Mouse (Mus musculus) hindbrain, embryonic 10.5 days (tissue): ENCODE data around the gene Tmem88. TPM values are rescaled to one million over a fixed set of nuclear protein-coding genes. Genes with fewer than 3 reads are reported as not detected.

Source experiments
- DNase-seq: peaks from one replicate; pipeline ENCODE4 v3.0.0-alpha.2; 2017; ENCODE audit warnings: low spot score
- H3K27ac ChIP-seq: fragments of 300-500 bp; sonication (generic); 2 replicates; pipeline ENCODE4 v1.5.1; 2016; ENCODE audit warnings: mild to moderate bottlenecking, moderate library complexity
- H3K27me3 ChIP-seq: fragments of 300-500 bp; sonication (generic); 2 replicates; pipeline ENCODE4 v1.6.1; 2016; ENCODE audit warnings: mild to moderate bottlenecking; ENCODE audit not compliant: poor library complexity, insufficient read depth, severe bottlenecking
- H3K36me3 ChIP-seq: fragments of 300-500 bp; sonication (generic); 2 replicates; pipeline ENCODE4 v1.6.1; 2016; ENCODE audit warnings: mild to moderate bottlenecking, moderate library complexity
- H3K4me1 ChIP-seq: fragments of 300-500 bp; sonication (generic); replicated peaks from 2 replicates; pipeline ENCODE4 v1.6.1; 2016; ENCODE audit warnings: mild to moderate bottlenecking
- H3K4me3 ChIP-seq: fragments of 300-500 bp; sonication (generic); 2 replicates; pipeline ENCODE4 v1.5.1; 2016; ENCODE audit warnings: mild to moderate bottlenecking, moderate library complexity
- H3K9me3 ChIP-seq: fragments of 300-500 bp; sonication (generic); 2 replicates; pipeline ENCODE4 v1.6.1; 2016; ENCODE audit warnings: mild to moderate bottlenecking, moderate library complexity
- WGBS: fragments of 180-500 bp; shearing (Covaris S2); methylation state at CpG from one replicate; pipeline ENCODE4 v1.1.7; 2016; 5-methylcytosine and 5-hydroxymethylcytosine counted together
- polyA plus RNA-seq: library from polyadenylated mRNA; unstranded; fragments of >200 nt; fragmentation: Nextera tagmentation; extraction: Ambion mirVana; gene quantifications from 2 replicates; pipeline ENCODE4 v1.2.1, GENCODE M21; 2016

The Tmem88 gene
- polyA plus RNA-seq, 1 experiment from 2014 or later, result 22.1 TPM

GRCm38 (mm10) chr11:69421131-69421977 is 23.3 kb upstream of the Tmem88 start:
- H3K36me3 ChIP-seq, result no peaks in the 10 kb centered on the region
- peak overlapping the region; percentile 68 for H3K27ac ChIP-seq
- H3K4me1 ChIP-seq, result peaks cover 56% of the 10 kb centered on the region
- DNase-seq, result no peak
- H3K27me3 ChIP-seq, result peaks cover 42% of the 10 kb centered on the region
- H3K9me3 ChIP-seq, result no peaks in the 10 kb centered on the region
- H3K4me3 ChIP-seq, result peak overlapping the region; percentile 82
- 11% methylated on average over 25 of the region's 25 CpGs for WGBS

GRCm38 (mm10) chr11:69420554-69421000 is 22.5 kb upstream of the Tmem88 start:
- Histone ChIP-seq H3K27ac (peak overlapping the region; percentile 99; the same call in 1 of the 2 replicates), H3K9me3 (no peaks in the 10 kb centered on the region), H3K4me3 (peak overlapping the region; percentile 82), H3K4me1 (peaks cover 63% of the 10 kb centered on the region), H3K36me3 (no peaks in the 10 kb centered on the region), H3K27me3 (peaks cover 42% of the 10 kb centered on the region)
- no peak for DNase-seq
- WGBS, result 5% methylated on average over 10 of the region's 10 CpGs

- H3K27me3 ChIP-seq, result peaks cover 42% of the 10 kb centered on the region
- H3K36me3 ChIP-seq, result no peaks in the 10 kb centered on the region
- peak; percentile 61 for DNase-seq
- H3K27ac ChIP-seq, result peak overlapping the region; percentile 99
- peak overlapping the region; percentile 82 for H3K4me3 ChIP-seq
- H3K4me1 ChIP-seq, result peaks cover 69% of the 10 kb centered on the region
- no peaks in the 10 kb centered on the region for H3K9me3 ChIP-seq
- WGBS, result under 1% methylated on average over 30 of the region's 31 CpGs
Observed at GRCm38 (mm10) chr11:69419813-69420553, 21.9 kb upstream of the Tmem88 start.

GRCm38 (mm10) chr11:69419443-69419812 is 21.4 kb upstream of the Tmem88 start:
- peak; percentile 64 for DNase-seq
- Histone ChIP-seq H3K4me3 (peak overlapping the region; percentile 82), H3K9me3 (no peaks in the 10 kb centered on the region), H3K36me3 (no peaks in the 10 kb centered on the region), H3K27ac (peak overlapping the region; percentile 99), H3K4me1 (peaks cover 74% of the 10 kb centered on the region), H3K27me3 (peaks cover 42% of the 10 kb centered on the region)
- 0% methylated on average over 19 of the region's 19 CpGs for WGBS

- H3K36me3 ChIP-seq, result 0 out of 2 replicates have a peak, but pooled peaks cover 3% of the 10 kb centered on the region
- peak overlapping the region; percentile 99 for H3K27ac ChIP-seq
- DNase-seq, result peak; percentile 98
- peaks cover 81% of the 10 kb centered on the region for H3K4me1 ChIP-seq
- WGBS, result under 1% methylated on average over 45 of the region's 45 CpGs
- peak overlapping the region; percentile 82 for H3K4me3 ChIP-seq
- peaks cover 36% of the 10 kb centered on the region for H3K27me3 ChIP-seq
- H3K9me3 ChIP-seq, result no peaks in the 10 kb centered on the region
Observed at GRCm38 (mm10) chr11:69418481-69419442, 20.7 kb upstream of the Tmem88 start.

- Histone ChIP-seq H3K4me3 (peak overlapping the region; percentile 82), H3K27me3 (peaks cover 26% of the 10 kb centered on the region), H3K4me1 (peaks cover 91% of the 10 kb centered on the region), H3K9me3 (no peaks in the 10 kb centered on the region), H3K27ac (peak overlapping the region; percentile 99), H3K36me3 (peaks cover 13% of the 10 kb centered on the region)
- peak; percentile 96 for DNase-seq
- WGBS, result under 1% methylated on average over 39 of the region's 39 CpGs
Observed at GRCm38 (mm10) chr11:69417449-69418384, 19.7 kb upstream of the Tmem88 start.

- H3K4me3 ChIP-seq, result peak overlapping the region; percentile 82
- H3K27ac ChIP-seq, result peak overlapping the region; percentile 99
- WGBS, result 2% methylated on average over 8 of the region's 8 CpGs
- peaks cover 20% of the 10 kb centered on the region for H3K36me3 ChIP-seq
- DNase-seq, result no peak
- H3K27me3 ChIP-seq, result peaks cover 19% of the 10 kb centered on the region
- no peaks in the 10 kb centered on the region for H3K9me3 ChIP-seq
- H3K4me1 ChIP-seq, result peaks cover 99% of the 10 kb centered on the region
Observed at GRCm38 (mm10) chr11:69416921-69417448, 19.0 kb upstream of the Tmem88 start.

GRCm38 (mm10) chr11:69416509-69416908 is 18.5 kb upstream of the Tmem88 start:
- Histone ChIP-seq H3K27me3 (peaks cover 14% of the 10 kb centered on the region), H3K27ac (peak overlapping the region; percentile 99), H3K36me3 (peaks cover 25% of the 10 kb centered on the region), H3K4me1 (peaks cover 99% of the 10 kb centered on the region), H3K4me3 (peak overlapping the region; percentile 82), H3K9me3 (no peaks in the 10 kb centered on the region)
- no peak for DNase-seq
- 1% methylated on average over 4 of the region's 4 CpGs for WGBS

GRCm38 (mm10) chr11:69415668-69416451 is 17.8 kb upstream of the Tmem88 start:
- Histone ChIP-seq H3K27me3 (peaks cover 8% of the 10 kb centered on the region), H3K27ac (peak overlapping the region; percentile 99), H3K4me3 (peak overlapping the region; percentile 82), H3K9me3 (no peaks in the 10 kb centered on the region), H3K4me1 (peaks cover 94% of the 10 kb centered on the region), H3K36me3 (peaks cover 26% of the 10 kb centered on the region)
- peak; percentile 87 for DNase-seq
- 1% methylated on average over 23 of the region's 25 CpGs for WGBS

- Histone ChIP-seq H3K4me1 (peaks cover 94% of the 10 kb centered on the region), H3K27me3 (peaks cover 2% of the 10 kb centered on the region; the same call in 1 of the 2 replicates), H3K9me3 (no peaks in the 10 kb centered on the region), H3K36me3 (peaks cover 26% of the 10 kb centered on the region), H3K27ac (peak overlapping the region; percentile 99), H3K4me3 (peak overlapping the region; percentile 82)
- 0% methylated on average over 3 of the region's 3 CpGs for WGBS
- peak; percentile 69 for DNase-seq
Observed at GRCm38 (mm10) chr11:69415327-69415667, 17.3 kb upstream of the Tmem88 start.
